Mouse (Mus musculus): ENCODE measurements around the gene Vmn1r151. TPM values are rescaled to one million over a fixed set of nuclear protein-coding genes. Genes with fewer than 3 reads are reported as not detected.
"Not testable (repeated sequence)": the region's sequence is repeated elsewhere in the genome, so short reads cannot be mapped to it uniquely, and the experiment has no call there.

Vmn1r151 gene
- polyA plus RNA-seq (2012), result not detected in 2 replicates

DNA sequence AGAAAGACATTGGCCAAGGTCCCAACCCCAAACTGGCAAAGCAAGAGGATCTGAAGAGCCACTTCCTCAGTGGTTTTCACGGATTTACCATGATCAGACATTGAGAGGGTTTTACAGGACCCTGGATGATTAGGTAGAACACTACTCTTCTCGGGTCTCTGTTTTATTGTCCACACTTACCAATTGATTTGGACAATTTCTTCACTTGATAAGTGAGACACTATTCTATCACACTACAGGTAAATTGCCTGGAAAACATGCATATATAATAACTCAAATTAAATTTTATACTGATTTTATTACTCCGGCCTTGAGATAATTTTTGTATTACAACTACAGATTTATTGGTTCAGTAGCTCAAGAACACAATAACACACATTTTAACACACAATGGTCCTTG, at the start of gene Vmn1r151:
Vmn1r151 (minus strand) TSS at position 101 of the 400 bp plus-strand sequence.
- not testable (repeated sequence) for H3K9me3 ChIP-seq (ENCODE audit: control insufficient read depth, low read length); H3K4me1 ChIP-seq (ENCODE audit: control insufficient read depth)

DNA sequence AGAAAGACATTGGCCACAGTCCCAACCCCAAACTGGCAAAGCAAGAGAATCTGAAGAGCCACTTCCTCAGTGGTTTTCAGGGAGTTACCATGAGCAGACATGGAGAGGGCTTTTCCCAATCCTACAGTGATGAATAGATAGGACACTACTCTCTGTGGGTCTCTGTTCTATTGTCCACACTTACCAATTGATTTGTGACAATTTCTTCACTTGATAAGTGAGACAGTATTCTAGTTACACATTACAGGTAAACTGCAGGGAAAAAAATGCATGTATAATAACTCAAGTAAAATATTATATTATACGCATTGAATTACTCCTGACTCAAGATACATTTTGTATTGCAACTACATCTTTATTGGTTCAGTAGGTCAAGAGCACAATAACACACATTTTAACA, 35.3 kb upstream of the Vmn1r151 start, which contains the start of gene Gm8677:
Gm8677 (minus strand) TSS at position 101 of the 400 bp plus-strand sequence.
- not testable (repeated sequence) for H3K27me3 ChIP-seq (ENCODE audit: control insufficient read depth); H3K4me1 ChIP-seq (ENCODE audit: control insufficient read depth); H3K36me3 ChIP-seq (ENCODE audit: control insufficient read depth); H3K4me3 ChIP-seq (replicated peaks); H3K9me3 ChIP-seq (ENCODE audit: control insufficient read depth, low read length)

More for the DNA sequence above, at the start of gene Vmn1r151:
- H3K4me3 ChIP-seq (replicated peaks); H3K27me3 ChIP-seq (ENCODE audit: control insufficient read depth); H3K36me3 ChIP-seq (ENCODE audit: control insufficient read depth): not testable (repeated sequence)

DNA sequence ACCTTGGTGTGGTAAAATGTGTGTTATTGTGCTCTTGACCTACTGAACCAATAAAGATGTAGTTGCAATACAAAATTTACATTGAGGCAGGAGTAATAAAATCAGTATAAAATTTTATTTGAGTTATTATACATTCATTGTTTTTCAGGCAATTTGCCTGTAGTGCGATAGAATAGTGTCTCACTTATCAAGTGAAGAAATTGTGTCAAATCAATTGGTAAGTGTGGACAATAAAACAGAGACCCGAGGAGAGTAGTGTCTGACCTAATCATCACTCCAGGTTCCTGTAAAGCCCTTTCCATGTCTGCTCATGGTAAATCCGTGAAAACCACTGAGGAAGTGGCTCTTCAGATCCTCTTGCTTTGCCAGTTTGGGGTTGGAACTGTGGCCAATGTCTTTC, 23.2 kb upstream of the Vmn1r151 start, which contains the start of gene Vmn1r152:
Vmn1r152 (plus strand) TSS at position 301 of the 400 bp plus-strand sequence.
- not testable (repeated sequence) for H3K36me3 ChIP-seq (ENCODE audit: control insufficient read depth); H3K4me1 ChIP-seq (ENCODE audit: control insufficient read depth); H3K27me3 ChIP-seq (ENCODE audit: control insufficient read depth); H3K4me3 ChIP-seq (replicated peaks); H3K9me3 ChIP-seq (ENCODE audit: control insufficient read depth, low read length)

DNA sequence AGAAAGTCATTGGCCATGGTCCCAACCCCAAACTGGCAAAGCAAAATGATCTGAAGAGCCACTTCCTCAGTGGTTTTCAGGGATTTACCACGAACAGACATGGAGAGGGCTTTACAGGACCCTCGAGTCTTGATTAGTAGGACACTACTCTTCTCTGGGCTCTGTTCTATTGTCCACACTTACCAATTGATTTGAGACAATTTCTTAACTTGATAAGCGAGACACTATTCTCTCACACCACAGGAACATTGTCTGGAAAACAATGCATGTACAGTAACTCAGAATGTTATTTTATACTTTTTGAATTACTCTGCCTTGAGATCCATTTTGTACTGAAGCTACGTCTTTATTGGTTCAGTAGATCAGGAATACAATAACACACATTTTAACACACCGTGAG, 35.5 kb downstream of the Vmn1r151 start, which contains the start of gene Gm10665:
Gm10665 (minus strand) TSS at position 101 of the 400 bp plus-strand sequence.
- H3K9me3 ChIP-seq (ENCODE audit: control insufficient read depth, low read length); H3K4me3 ChIP-seq (replicated peaks); H3K27me3 ChIP-seq (ENCODE audit: control insufficient read depth); H3K36me3 ChIP-seq (ENCODE audit: control insufficient read depth); H3K4me1 ChIP-seq (ENCODE audit: control insufficient read depth): not testable (repeated sequence)

Other genes with a start within 250 kb of the Vmn1r151 start
- not detected in 2 replicates for gene Gm4187, start 170.0 kb downstream of the Vmn1r151 start, polyA plus RNA-seq (2012)
- gene Gm8660, start 128.6 kb downstream of the Vmn1r151 start, polyA plus RNA-seq (2012), result not detected in 2 replicates
- not detected in 2 replicates for gene Vmn1r148, start 86.1 kb downstream of the Vmn1r151 start, polyA plus RNA-seq (2012)
- gene Vmn1r149, start 61.4 kb downstream of the Vmn1r151 start, polyA plus RNA-seq (2012), result not detected in 2 replicates
- not detected in 2 replicates for gene Gm10665, start 35.6 kb downstream of the Vmn1r151 start, polyA plus RNA-seq (2012)
- not detected in 2 replicates for gene Vmn1r152, start 23.3 kb upstream of the Vmn1r151 start, polyA plus RNA-seq (2012)
- not detected in 2 replicates for gene Gm8677, start 35.2 kb upstream of the Vmn1r151 start, polyA plus RNA-seq (2012)
- gene Gm4201, start 65.7 kb upstream of the Vmn1r151 start, polyA plus RNA-seq (2012), result not detected in 2 replicates
- gene Gm4565, start 88.4 kb upstream of the Vmn1r151 start, polyA plus RNA-seq (2012), result not detected in 2 replicates
- gene Vmn1r155, start 158.3 kb upstream of the Vmn1r151 start, polyA plus RNA-seq (2012), result not detected in 2 replicates
- not detected in 2 replicates for gene Gm8693, start 192.6 kb upstream of the Vmn1r151 start, polyA plus RNA-seq (2012)
- not detected in 2 replicates for gene Gm4567, start 220.0 kb upstream of the Vmn1r151 start, polyA plus RNA-seq (2012)